Mouse (Mus musculus) brain, embryonic 18.5 days (tissue): ENCODE results near the gene 4933427D14Rik.

ENCODE experiments used
- DNase-seq: peaks from one replicate; pipeline ENCODE4 v3.0.0-alpha.2; 2012; ENCODE audit warnings: low read depth, low spot score

4933427D14Rik gene

DNA sequence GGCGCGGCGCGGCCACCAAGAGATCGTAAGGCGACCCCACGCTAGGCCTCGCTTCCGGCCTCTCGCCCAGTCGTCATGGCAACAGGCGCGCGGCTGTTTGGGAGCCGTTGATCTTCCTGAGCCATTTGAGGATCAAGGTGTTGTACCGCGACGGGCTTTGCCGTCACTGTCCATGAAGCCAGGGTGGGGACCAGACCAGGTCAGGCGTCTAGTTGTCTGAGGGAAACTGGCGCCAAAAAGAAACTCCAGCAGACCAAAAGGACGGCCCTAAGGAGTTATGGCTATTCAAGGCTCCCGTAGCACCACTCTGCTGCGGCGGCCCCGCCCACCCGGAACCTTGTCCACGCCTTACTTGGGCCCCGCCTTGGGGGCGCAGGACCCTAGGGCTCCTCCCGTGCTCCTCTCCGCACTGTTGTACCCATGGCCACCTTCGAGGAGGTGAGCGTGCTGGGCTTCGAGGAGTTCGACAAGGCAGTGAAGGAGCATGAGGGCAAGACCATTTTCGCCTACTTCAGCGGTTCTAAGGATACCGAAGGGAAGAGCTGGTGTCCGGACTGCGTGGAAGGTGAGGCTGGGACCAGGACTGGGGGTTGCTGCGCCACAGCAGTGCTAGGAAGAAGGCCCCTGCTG, at the start of gene 4933427D14Rik, which contains the start of gene Txndc17:
Gene 4933427D14Rik (minus strand): TSS at position 256 of the 630 bp plus-strand sequence.
Gene Txndc17 (plus strand): TSS at position 344 of the 630 bp plus-strand sequence.
- DNase-seq: peak; percentile 69

DNA sequence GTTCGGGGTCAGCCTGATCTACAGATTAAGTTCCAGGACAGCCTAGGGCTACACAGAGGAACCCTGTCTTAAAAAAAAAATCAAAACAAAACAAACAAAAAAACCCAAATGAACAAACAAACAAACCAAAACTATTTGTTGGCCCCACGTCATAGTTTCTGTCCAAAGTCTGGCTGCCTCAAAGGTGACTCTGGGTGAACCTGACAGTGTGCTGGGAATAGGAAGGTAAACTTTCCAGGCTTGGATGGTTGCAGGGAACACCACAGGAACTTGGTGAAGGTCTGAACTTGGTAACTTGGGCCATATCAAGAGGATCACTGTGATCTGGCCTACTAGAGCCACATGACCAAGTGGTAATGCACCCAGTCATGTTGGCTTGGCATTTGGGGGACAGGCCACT, 49.2 kb upstream of the 4933427D14Rik start:
- no peak for DNase-seq

DNA sequence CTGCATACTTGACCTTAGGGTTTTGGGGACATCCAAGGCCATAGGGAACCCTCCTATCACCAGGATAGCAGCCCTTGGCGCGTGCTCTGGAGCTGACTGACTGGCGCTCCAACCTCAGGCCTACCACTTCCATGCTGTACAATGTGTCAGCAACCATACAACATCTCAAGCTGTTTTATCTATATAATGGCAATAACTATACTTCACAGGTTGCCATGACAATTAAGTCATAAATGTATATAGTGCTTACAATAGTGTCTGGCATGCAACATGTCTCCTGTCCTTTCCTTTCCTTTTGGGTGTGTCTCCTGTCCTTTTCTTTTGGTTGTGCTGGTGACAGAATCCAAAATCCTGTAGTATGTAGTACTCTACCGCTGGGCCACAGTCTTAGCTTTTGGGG, 48.4 kb upstream of the 4933427D14Rik start:
- no peak for DNase-seq

DNA sequence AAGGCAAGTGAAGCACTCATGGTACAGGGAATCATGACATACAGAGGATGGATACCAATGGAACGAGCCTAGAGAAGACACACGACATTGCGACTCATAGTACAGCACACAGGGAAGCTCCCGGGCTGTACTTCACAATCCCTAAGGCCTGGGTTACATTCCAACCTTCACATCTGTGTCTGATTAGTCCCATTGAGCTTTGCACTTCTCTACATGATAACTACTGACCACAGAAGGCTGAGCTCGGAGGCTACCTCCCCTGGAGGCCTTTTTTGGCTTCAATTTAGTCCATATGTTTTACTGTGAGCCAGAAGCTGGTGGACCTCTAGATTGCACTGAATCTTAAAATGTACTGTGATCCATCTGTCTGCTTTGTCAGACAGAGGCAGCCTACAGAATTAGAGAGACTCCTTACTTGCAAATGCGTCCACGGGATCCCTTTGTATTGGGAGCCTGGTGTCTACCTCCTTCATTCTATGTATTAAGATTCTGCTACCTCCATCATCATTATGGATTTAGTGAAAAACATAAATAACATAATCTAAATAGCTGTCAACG, 38.0 kb upstream of the 4933427D14Rik start:
- DNase-seq: no peak

DNA sequence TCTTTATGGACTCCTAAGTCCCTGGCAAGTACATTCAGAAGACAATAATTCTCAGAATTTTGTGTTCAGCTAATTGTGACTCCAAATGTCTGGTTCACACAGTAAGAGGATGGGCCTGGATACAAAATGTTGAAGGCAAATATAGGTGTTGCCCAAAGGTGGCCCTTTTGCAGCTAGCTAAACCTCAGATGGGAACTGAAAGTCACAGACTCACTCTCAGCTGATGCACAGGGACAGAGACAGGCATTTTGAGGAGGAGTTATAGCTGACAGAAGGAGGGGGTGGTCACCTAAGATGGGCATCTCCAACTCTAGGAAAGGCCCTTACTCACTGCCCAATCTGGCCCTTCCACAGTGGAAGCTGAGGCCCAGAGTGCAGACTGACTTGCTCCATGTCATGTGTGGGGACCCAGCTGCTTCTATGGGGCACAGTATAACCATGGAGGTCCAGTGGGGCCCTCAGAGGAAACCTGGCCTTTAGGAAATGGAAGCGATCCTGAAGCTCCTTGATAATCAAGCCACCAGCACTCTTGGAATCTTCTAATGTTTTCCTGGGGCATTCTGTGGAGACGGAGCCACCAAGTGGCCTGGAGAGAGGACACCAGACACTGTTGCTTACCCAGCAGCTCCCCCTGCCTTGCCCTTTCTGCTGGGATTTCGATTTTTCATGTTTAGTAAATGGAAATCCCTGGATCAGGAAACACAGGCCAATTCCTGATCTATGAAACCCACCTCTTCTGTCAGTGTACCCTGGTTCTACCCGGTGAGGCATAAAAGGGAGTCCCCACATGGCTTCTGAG, 33.0 kb upstream of the 4933427D14Rik start:
- no peak for DNase-seq

DNA sequence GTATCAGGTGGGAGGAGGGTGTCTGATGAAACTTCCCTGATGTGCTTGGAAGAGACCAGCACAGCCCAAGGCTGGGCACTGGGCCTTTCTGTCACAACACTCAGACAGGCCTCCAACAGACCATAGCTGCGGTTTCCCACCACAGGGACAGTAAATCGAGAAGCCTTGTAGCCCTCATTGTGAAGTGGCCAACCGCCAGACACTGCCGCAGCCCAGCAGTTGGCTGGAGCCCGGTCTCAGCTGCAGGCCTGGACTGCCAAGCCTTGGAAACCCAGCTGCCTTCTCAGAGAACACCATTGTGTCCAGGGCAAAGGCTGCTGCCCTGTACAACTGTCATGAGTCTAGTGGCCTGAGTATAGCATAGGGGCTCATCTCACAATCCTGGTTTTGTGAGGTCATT, 26.8 kb upstream of the 4933427D14Rik start:
- DNase-seq: no peak

DNA sequence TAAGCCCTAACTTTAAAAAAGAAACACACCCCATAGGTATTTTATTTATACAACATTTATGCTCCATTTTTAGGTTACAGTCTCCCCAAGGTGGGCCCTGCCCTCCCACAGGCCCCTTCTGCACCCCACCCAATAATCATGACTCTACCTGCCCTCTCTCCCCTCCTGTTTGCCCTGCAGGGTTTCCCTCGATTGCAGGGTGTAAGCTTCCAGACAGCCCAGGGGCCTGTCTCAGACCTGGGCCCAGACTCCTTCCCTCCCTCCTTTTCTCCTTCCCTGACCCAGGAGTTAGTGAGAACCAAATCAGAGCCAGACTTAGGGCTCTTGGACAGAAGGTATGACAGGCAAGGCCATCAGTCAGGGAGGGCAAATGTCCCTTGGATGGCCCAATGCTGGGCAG, 25.7 kb upstream of the 4933427D14Rik start:
- DNase-seq: no peak

DNA sequence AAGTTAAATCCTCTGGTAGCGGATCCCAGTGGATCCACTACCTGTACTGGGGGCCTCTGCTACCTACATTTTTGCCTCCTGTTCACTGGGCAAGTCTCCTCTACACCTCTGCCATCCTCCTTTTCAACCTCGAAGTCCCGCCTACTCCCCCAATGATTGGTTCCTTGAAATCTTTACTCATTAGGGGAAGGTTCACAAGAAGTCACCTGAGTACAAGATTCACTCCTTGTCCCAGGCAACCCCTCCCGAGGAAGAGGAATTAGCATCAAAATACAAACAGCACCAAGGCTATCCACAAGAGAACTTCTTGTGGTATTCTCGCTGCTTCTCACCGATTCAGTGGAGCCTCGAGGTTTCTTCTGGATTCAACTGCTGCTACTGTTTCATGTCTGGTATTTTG, 24.8 kb upstream of the 4933427D14Rik start:
- DNase-seq: no peak

DNA sequence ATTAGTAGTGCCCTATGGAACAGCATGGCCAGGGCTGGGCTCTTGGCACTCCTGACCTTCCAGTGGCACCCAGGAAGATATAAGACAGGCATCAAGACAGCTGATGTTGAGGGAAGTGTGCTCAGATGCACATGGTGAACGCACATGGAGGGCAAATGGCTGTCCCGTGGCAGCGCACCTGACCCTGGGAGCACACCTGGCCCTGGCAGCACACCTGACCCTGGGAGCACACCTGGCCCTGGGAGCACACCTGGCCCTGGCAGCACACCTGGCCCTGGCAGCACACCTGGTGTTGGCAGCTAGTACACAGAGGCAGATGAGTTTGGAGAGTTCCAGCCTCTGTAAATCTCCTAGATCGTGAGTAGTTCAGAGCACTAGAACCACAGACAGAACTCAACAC, 21.3 kb upstream of the 4933427D14Rik start:
- DNase-seq: no peak

DNA sequence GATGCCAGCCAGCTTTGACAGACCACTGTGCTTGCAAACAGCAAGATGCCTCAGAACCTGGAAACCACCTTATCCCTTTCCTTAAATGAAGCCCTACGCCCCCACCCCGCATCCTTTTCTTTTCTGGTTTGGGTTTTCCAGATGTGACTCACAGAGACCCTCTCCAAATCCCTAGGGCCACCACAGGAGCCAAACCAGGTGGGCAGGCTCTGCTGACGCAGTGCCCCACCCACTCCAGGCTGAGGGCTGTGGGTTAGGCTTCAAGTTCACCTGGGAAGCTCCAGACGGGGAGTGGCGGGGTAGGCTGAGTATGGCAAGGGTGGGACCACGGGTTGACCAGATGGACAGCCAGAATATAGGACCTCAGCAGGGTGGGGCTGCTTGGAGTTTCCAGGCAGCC, 19.6 kb upstream of the 4933427D14Rik start:
- no peak for DNase-seq

DNA sequence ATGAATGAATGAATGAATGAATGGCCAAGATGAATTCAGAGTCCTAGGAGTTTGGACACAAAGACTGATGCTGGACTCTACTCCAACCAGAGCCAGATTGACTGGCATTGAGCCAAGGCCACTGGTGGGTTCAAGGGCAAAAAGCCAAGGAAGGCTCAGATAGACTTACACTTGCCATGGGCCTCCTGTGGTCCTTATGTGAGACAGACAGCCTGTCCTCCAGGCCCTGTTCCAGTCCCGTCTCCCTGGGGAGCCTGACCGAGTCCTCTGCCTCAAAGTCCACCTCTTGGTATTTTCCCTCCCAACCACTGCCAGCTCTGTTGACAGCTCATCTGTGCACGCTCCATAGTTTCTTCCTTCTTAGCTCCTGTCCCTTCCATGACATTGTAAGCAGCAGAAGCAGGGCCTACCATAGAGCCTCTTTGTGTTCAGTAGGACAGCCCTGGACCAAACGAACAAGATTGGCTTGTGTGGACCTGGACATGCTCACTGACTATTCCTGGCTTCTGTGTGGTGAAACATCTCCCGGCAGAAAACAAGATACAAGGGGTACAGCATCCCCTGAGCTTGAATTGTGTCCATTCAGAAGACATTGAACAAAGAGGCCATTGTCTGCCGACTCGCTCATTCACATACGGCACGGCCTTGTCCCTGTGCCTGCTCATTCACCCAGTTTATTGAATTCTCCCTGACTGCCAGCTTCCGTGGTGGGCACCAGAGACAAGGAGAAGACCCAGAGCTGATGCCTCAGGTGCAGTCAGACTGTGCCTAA, 18.9 kb upstream of the 4933427D14Rik start:
- DNase-seq: no peak

DNA sequence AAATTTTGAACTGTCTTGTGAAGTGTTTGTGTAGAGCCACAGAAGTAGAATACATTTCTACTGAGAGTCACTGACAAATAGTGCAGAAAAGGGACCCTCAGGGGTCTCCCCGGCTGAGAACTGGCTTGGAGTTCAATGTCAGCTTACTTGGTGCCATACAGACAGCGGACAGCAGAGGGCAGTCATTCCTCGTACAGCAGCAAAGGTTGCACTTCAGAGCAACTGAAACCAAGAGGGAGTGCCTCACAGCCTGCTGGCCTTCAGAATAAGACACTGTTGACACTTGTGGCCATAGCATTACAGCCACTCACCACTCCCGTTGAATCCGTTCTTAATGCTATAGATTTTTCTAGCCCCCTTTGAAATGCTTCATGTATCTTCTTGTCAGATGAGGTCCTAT, 17.6 kb upstream of the 4933427D14Rik start:
- no peak for DNase-seq

DNA sequence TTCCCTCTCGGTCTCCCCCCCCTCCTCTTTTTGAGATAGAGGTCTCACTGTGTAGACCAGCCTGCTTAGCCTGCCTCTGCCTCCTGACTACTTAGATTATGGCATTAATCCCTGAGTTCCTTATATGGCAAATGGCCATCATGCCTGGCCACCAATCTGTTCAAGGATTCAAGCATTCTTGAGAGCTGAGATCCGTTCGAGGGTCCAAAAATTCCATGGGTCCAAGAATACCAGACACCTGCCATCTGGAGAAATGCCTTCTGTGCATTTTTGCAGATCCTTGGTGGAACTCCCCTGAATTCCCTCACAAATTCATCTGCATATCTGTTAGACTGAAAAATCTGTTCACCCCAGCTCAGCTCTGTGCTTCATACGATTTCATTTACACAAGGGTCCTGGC, 16.2 kb upstream of the 4933427D14Rik start:
- no peak for DNase-seq

DNA sequence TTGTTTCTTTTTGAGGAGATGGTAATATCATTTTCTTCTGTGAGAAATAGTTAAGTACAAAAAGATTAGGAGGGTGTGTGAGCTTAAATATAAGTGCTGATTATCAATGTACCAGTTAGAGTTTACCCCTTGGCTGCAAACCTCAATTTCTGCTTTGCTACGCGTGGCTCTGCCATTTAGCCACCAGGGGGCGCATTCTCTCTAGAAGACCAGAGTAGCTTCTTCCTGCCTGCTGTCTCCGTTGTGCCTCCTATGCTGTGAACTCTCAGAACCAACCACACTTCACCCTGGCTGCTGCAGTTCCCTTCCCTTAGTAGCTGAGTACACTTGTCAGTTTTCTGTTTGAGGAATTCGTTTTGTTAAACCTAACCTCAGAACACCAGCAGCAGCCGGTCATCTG, 14.0 kb upstream of the 4933427D14Rik start:
- DNase-seq: no peak

DNA sequence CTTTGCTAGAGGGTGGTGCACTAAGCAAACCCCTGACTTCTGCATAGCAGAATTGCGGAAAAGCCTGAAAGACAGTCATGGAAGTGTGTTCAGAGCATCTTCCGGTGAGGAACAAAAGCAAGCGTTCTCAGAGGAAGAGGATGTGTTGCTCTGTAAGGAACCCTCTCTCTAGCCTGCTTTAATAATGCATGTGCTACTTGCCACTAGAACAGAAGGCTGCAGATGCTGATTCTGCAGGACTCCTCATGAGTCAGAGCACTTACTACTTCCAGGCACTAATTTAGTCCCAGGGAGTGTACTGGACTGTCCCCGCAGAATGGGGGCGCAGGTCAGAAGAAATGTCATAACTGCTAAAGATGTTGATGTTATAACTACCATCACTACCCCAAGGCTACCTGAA, 9.9 kb upstream of the 4933427D14Rik start:
- DNase-seq: no peak

DNA sequence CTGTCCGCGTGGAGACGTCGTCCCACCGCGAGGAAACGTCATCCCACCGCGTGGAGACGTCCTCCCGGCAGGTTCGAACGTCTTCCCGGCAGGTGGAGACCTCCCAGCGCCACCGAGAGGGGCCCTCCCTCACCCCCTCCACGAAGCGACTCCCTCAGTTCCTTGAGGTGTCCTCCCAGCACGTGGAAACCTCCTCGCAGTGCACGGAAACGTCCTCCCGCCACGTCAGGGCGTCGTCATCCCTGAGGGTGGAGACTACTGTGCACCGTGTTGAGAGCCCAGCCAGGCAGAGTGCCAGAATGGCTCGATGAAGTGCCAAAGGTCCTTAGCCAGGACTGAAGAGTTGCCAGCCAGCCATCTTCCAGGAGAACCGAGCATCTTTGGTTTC, 8.1 kb upstream of the 4933427D14Rik start, which contains the start of gene Med31:
Gene Med31 (minus strand): TSS at position 183 of the 388 bp plus-strand sequence.
- peak; percentile 69 for DNase-seq

DNA sequence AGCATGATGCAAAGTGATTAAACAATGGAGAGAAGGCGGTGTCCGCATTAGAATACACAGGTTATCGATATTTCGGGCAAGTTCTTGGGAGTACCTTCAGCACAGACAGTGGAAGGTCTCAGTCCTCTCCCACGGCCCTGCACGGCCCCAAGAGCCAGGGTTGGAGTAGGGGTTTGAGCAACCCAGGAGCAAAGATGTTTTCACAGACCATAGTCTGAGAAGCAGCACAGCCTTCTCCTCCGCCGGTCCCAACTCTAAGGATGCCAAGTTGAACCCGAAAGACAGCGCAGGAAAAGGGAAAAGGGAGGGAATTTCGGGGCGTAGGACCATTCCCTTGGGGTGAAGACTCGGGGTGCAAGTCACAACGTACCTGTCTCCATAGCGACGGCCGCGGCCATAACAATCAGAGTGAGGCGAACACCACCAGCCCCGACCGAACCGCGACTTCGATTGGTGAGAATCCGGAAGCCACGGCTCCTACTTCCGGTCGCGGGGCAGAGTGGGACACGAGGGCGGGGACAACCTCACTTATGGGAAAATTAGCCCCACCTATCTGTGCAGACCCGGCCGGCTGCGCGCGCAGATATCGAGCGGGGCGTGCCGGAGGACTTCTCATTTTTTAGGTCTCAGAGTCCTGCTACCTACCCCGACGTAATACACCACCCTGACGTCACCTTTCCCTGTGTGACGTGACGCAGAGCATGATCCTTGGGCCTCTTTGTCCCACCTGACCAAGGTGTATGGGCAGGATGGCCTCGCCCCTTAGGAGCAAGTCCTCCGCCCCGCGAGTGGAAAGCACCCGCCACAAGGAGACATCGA, 7.5 kb upstream of the 4933427D14Rik start:
- DNase-seq: peak; percentile 91

DNA sequence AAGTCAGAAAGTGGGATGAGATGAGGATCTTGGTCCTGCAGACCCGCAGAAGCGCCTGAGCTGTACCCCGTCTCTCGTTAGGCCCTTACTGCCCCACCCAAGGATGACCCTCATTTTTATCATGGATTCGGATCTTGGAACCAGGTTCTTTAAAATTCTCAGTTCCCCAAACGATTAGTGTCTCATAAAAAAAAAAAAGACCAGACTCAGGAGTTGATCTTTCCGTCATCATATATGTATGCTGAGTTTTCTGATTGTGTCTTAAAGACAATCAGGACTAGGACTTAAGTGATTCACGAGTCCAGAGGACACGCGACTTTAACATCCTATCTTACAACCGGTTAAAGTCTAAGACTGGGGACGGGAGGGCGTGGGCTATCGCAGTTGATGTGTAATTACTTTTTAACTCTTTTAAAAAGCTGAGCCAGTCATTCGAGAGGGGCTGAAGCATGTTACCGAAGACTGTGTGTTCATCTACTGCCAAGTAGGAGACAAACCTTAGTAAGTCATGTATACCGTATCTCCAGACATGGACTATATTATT, 647 bp upstream of the 4933427D14Rik start:
- no peak for DNase-seq

DNA sequence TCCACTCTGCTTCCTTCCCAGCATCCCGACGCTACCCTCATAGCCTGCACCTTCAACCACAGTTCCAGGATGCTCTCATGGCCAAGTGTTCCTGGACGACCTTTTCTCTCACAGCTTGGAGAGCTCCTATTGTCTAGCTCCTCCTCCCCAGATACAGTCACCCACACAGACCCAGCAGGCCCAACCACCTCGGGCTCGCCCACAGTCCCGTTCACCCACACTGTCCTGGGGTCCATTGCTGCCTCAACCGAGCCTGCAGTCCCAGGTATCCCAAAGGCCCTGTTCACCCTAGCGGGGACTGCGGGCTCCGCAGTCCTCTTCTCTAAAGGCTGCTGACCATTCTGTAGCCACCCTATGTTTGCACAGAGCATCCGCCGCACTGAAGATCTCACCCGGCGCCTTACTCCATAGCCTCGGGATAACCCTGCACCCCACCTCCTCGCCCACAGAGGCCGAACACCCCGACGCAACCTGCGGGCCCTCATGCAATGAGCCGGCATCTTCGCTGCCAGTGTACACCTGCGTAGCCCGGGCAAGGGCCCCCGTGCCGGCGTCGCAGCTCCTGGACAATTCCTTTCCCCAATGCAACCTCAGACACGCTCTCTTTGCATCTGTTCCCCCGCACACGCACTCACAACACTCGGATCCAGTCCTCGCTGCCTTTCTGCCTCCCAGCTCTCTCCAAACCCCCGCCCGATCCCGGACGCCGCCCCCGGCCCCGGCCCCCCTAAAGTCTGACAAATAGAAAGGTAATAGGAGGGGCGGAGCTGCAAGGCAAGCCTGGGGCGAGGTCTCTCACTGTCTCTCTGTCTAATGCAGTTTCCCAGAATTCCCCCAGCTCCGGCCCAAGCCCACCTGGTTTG, 687 bp downstream of the 4933427D14Rik start, which contains the start of gene Gm43951:
Gene Gm43951 (minus strand): TSS at position 500 of the 863 bp plus-strand sequence.
- DNase-seq: no peak

DNA sequence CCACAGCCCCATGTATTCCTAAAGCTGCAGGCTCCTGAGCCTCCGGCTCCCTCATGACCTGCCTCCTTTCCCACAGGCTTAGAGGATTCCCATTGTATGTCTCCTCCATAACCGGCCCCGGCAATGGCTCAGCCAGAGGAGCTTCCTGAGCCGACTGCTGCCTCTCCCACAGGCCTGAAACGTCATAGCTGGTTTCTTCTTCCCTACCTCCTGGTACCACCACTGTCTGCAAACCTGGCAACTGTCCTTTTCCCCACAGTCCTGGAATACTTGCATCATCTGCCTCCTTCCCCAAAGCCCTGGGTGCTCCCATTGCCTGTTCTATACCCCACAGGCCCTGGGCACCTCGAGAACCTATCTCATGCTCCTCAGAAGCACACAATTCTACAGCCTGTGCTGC, 2.0 kb downstream of the 4933427D14Rik start:
- DNase-seq: no peak
